Mouse (Mus musculus): ENCODE data around the gene Snrnp27.

Gene Snrnp27

DNA sequence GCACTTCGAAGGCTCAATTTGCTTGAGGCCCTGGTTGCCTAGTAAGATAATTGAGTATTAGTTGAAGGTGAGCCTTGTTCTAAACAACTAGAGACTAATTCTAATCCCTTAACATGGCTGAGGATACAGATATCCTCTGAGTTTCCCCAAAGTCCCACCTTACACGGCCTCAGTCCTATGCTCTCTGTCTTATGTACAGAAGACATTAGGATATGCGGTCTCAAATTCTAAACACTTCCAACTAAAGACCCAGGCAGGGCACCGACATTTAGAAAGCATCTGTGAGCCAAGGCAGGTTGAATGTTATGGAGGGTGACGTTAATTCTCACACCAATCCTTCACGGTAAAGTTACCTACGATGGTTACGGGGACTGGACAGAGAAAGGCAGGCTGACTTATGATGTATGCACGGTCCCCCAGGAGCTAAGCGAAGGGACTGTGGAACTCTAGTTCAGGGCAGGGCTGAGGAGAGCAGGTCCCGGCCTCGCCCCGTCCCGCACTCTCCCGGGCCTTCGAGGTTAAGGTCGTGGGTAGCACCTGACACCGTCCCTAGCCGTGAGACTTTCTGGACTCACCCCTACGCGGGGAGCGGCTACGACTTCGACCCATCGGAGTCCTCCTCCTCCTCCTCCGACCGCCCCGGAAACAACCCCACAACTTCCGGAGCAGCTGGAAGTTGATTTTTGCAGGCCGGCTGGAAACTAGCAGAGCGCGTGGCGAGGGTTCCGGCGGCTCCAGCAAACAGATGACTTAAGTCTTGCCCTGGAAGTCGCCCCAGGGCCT lies at the start of gene Snrnp27:
Snrnp27 (minus strand) TSS at position 651 of the 783 bp plus-strand sequence.
- DNase-seq (ENCODE audit: low spot score in 2 of 2): peak; percentile 87 to 92

DNA sequence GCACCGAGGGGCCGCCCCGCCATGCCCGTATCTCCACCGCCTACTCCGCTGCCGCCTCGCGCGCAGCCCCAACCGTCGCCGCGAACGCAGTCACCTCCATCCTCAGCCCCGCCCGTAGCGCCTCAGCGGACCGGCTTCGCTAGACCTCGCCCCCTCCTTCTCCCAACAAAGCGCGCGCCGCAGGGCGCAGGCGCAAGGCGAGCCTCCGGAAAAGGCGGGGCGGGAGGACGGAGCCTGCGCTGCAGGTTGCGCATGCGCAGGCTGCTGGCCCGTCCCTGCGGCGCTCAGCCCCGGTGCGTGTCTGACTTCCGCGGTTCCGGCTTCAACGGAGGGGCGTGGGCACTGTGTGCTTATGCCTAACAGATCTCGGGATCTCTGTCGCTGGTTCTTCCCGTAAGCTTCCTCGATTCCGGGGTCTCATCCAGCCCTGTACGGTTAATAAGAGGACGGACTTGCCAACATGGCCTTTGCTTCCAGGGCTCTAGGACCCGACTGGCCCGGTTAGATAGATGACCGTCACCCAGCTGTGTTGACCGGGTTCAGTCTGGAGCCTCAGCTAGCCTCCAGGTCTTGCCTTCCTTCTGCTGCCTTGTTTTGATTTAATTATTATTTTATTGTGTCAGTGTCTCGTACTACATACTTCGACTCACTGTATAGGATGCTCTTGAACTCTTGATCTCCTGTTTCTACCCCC lies 49.0 kb upstream of the Snrnp27 start, which contains the start of gene Gmcl1:
Gmcl1 (minus strand) TSS at position 201 of the 694 bp plus-strand sequence.
- peak; percentile 72 to 89 for DNase-seq (ENCODE audit: low spot score in 2 of 2)

DNA sequence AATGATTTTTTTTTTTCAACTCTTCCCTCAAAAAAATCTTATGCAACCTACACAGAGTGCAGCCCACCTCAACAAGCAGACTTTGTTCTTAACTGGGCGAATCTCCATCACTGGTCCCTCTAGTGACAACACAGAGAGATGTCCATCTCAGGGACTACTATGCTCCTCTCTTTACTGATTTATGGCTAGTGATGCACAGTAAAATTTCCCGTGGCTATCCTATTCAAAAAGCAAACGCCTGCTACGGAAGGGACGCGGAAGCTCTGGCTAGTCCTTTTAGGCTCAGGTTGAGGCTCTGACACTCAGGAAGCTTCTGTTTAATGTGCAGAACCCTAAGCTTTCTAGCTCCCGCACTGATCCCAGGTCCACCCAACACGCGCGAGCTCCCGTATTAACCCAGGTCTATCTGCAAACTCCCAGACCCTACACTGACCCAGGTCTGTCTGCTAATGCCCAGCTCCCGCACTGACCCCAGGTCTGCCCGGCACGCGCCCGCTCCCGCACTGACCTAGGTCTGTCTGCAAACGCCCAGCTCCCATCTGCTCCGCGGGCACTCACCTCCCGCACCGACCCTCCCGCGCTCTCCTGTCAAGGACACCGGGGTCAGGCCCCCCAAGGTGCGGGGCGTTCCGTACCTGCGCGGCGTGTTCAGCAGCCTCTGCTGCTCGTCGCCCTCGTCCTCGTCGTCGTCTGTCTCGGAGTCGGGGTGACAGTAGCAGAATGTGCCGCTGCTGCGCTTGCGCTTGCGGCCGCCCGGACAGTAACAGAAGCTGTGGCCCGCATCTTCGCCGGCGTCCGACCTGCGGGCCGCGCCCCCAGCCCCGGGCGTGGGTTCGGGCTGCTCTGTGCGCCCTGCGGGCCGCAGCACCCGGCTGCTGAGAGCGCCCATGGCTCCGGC lies 48.2 kb upstream of the Snrnp27 start:
- DNase-seq (ENCODE audit: low spot score in 2 of 2): peak; percentile 15 to 59

DNA sequence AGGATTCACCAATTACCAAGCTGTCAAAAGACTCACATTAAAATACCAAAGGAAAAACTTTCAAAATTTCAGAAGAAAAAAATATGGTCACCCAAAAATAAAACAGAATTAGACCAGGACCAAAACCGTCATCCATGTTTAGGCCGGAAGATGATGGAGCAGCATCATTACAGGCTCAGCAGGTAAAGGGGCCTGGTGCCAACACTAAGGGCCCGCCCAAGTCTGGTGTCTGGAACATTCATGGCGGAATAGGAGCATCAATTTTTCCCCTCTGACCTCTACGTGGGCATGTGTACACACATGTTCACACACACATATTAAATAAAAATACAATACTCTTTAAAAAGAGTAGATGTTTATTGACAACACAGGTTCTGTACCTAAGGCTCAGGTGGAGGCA lies 44.4 kb upstream of the Snrnp27 start:
- no peak for DNase-seq (ENCODE audit: low spot score in 2 of 2)

DNA sequence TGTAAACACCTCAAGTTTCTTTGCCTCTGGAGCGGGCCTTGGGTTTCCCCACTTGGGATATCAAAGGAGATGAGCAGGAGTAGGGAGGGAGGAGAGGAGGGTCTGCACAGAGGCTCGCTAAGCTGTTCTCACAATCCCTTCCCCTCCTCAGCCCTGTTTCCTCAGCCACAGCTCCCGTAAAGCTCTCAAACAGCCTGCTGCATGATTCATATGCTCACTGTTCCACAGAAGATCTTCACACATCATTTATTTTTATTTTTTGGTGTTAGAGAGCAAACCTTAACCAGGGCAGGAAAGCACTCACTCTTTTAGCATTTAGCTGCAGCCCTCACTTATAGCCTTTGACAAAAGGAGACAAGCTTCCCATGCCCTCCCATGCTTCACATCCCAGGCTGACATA lies 37.7 kb upstream of the Snrnp27 start:
- no peak for DNase-seq (ENCODE audit: low spot score in 2 of 2)

DNA sequence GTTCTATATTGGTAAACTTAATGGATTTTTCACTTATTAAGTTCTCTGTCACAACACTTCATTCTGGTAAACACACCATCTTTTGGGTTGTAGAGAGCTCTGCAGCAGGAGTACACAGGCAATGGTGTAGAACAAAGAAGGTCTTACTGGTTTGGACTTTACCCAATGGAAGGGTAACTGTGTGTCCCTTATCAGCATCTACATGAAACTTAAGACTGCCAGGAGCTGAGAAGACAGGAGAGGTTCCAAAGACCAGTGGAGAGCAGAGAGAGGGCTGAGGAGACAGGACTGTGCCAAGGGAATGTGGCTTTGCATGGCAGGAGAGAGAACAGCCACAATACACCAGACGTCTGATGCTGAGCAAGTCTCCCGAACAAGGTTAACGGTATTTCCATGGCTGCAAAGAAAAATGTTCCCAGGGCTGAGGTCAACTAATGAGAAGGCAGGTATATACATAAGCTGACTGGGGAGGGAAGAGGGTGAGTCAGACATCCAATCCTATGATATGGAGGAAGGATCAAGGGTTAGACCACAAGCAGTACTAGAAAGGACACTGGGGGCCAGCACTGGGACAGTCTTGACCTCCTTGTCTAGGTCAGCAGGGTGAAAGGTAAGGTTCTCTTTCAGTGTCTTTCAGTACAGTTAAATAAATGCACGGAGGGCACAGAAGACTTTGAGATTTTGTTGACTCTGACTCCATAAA lies 23.9 kb upstream of the Snrnp27 start:
- DNase-seq (ENCODE audit: low spot score in 2 of 2): no peak

DNA sequence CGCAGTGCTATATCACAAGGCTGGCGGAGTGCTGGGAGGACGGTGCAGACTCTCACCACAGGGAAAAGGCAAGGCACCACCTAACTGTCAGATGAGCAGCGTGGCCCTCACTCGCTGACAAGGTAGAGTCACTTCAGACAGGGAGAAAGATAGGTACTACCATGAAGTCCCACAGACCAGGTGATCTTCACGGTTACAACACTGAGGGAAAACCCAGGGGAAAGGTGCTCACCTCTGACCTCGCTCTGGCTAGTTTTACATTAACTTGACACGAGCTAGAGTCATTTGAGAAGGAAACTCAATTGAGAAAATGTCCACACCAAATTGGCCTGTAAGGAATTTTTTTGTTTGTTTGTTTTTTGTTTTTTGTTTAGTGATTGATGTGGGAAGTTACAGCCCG lies 18.3 kb upstream of the Snrnp27 start:
- no peak for DNase-seq (ENCODE audit: low spot score in 2 of 2)

DNA sequence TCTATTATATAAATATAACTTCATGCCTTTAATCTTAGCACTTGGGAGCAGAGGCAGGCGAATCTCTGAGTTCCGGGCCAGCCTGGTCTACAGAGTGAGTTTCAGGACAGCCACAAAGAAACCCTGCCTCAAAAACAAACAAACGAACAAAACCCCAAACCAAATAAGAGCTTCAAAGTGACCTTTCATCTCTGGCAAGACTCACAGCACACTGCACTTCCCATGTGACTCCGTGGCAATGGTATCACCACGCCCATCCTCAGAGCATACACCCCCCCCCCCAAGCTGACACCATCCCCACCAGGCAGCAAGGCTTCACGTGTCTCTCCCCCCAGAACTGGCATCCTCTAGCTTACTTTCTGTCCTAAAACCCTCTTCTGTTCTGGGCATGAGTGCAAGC lies 13.6 kb upstream of the Snrnp27 start:
- no peak for DNase-seq (ENCODE audit: low spot score in 2 of 2)

DNA sequence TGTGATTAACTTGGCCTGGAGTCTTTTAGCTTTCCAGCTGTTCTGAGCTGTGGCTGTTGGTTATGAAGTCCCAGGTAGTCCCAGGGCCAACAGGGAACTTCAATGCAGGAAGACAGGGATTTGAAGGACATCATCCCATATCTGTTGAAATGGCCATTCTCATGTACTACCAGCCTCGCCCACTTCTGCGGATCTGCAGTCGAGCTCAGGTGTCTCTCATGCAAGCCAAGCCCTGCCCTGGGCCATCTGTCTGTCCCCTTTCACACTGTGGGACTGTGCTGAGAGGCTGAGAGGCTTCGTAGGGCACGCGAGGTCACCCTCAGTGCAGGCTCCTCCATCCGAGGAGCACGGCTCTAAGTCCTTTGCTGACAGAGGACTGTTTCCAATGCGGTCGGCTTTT lies 11.9 kb upstream of the Snrnp27 start:
- DNase-seq (ENCODE audit: low spot score in 2 of 2): no peak

DNA sequence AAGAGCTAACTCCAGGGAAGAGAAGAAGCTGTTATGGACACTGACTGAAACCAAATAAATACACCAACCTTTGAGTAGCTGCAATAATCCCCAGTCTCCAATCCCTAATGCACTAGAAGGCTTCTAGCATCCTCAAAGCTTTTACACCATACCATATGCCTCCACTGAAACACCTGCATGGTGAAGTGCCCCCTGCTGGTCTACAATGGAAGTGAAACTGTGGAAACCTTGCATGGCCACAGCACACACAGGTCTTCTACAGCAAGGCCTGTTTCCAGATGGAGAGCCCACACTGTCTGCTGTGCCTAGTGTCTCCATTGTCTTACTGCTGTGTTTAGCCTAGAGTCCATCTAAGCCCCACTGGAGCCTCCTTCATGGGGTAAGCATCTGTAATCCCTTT lies 10.1 kb upstream of the Snrnp27 start:
- DNase-seq (ENCODE audit: low spot score in 2 of 2): peak in 1 of 2 experiments; percentile 43

DNA sequence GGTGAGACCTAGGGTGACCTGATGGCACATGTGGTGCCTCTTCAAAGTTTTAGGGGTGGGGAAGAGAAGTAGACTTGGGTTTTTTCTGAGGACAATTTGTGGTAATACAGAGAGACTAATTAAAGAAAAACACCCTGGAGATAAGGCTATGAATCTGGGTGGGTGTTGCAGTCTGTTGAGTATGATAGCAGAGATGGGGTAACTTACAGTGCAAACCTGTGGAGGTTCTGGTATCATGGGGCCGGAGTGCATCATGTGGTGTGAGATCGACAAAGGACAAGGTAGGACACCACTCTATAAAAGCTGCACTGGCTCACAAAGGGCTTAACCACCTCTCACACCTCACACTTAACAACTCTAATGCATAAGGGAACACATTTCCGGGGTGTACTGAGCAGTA lies 5.3 kb upstream of the Snrnp27 start:
- DNase-seq (ENCODE audit: low spot score in 2 of 2): no peak

DNA sequence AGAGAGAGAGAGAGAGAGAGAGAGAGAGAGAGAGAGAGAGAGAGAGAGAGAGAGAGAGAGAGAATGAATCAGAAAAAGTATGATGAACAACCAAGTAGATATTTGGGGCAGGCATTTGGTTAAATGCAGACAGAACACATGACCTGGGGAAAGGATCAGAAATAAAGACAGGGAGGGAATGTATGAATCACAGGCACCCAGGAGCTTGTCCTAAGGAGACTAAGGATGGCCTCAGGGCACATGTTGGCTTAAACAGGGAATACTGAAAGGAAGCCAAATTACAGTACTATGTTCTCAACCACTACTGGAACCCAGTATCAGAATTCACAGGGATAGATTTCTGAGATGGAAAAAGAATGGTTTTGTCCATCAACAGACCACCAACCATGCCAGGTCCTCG lies 2.6 kb upstream of the Snrnp27 start:
- no peak for DNase-seq (ENCODE audit: low spot score in 2 of 2)

DNA sequence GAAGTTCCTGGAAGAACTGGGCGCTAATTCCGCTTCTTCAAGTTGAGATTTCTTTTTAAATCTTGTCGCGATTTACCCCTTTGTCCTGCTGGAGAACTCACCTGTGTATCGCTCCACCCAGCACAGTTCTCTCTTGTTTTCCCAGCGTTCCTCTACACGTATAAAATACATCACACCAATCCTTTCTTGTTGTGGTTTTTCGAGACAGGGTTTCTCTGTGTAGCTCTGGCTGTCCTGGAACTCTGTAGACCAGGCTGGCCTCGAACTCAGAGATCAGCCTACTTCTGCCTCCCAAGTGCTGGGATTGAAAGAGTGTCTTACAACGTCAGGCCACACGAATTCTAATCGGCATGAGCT lies 311 bp upstream of the Snrnp27 start:
- no peak for DNase-seq (ENCODE audit: low spot score in 2 of 2)

DNA sequence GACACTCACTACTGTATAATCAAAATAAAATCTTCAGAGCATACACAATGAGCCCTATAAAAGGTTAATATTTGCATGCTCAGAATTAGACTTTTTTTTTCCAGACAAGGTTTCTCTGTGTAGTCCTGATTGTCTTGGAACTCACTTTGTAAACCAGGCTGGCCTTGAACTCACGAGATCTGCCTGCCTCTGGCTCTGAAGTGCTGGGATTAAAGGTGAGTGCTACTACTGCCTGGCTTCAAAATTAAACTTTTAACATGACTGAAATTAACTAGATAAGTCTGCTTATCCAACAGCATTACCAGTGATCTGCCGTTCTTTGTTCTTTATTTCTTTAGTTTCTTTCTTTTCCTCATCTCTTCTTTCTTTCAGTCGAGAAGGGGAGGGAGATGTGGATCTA lies 3.0 kb downstream of the Snrnp27 start:
- DNase-seq (ENCODE audit: low spot score in 2 of 2): no peak

DNA sequence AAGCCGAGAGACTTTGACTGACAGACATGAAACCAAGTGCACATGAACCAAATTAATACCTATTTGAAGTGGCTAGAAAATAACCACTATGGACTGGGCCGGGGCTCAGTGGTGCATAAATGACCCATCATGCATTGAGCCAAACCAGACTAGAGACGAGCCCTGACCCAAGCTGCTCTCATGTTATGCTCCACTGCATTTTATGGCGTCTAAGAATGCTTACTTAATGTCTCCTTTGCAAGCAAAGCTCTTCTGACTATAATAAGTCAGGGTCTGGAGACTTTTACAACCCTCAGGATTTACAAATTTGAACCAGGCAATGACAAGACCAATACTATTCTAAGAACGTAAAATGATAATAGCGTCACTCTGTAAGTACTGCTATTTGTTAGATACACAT lies 6.0 kb downstream of the Snrnp27 start:
- DNase-seq (ENCODE audit: low spot score in 2 of 2): no peak

DNA sequence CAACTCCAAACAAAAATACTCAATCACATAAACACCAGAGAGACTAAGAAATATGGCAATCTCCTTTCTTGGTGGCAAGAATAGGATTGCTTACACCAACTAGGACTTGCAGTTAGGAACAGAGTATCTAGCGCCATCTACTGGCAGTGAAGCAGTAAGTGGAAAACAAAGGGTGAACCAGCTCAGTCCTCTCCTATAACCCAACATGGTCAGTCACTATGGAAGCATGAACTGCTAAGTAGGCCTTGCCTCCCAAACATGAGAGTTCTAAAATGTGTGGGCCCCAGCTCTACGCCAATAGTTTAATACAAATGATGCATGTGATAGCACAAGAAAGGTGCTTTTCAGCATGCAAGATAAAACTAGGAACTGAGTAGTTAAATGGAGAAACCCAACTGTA lies 13.4 kb downstream of the Snrnp27 start:
- DNase-seq (ENCODE audit: low spot score in 2 of 2): peak in 1 of 2 experiments; percentile 51

DNA sequence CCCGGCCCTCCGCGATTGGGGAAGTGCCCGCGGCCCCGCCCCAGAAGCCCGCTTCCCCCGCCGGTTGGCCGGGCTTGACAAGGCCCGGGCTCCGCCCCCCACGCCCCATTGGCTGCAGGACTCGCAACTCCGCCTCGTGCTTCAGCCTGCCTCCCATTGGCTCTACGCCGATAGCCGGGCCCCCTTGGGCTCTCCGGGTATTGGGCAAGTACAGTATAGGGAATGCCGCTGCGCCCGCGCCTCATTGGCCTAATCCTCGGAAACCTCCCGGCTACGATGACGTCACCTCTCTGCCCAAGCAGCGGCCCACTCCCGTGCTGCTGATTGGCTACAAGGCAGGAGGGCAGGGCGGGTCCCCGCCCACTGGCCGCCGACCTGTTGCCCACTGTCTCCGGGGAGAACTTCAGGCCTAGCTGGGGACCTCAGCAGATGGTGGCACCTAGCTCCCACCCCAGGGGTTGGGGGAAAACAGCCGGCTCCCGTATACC lies 15.0 kb downstream of the Snrnp27 start:
- DNase-seq (ENCODE audit: low spot score in 2 of 2): peak; percentile 98 to 100

DNA sequence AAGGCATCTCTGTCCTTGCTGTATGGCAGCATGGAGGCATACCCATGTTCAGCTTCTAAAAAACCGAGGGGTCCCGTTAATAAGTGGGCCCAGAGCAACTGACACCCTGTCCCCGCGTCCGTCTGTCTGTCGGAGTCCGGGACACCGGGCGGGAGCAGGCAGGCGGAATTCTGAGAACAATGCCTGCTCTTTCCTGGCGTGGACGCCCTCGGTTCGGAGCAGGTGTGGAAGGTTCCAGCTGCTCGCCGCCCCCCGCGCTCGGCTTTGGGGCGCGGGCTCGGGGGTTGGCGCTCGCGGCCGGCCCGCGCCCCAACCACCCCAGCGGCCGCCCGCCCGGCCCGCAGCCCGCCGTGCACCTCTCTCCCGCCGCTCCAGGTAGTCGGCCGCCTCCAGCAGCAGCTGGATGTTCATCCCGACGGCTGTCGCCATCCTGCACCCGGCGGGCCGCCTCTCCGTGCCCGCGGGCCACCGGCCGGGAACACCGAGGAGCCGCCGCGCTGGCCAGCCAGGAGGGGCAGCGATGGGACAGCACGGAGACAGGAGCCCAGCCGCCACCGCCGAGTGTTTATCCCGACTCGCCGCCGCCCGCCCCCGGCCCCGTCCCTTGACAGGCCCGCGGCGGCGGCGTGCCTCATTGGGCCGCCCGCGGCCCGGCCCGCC lies 15.6 kb downstream of the Snrnp27 start, which contains the start of gene Mxd1:
Mxd1 (minus strand) TSS at position 582 of the 660 bp plus-strand sequence.
- no peak for DNase-seq (ENCODE audit: low spot score in 2 of 2)

DNA sequence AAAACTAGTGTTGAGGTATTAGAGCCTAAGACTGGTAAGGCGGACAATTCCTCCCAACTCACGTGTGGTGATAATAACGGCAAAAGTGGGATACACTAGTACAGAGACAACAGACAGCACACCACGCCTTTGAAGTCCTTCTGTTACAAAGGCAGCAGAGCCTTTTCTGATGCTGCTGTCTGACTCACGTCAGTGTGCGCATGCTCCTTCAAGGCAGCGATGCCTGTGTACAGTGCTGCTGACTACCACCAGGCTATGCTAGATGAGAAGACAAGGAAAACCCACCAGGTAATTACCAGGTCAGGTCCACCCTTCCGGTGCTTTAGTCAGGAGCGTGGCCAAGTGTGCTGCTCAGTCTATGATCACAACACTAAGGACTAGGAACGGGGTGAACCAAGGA lies 17.3 kb downstream of the Snrnp27 start:
- no peak for DNase-seq (ENCODE audit: low spot score in 2 of 2)

DNA sequence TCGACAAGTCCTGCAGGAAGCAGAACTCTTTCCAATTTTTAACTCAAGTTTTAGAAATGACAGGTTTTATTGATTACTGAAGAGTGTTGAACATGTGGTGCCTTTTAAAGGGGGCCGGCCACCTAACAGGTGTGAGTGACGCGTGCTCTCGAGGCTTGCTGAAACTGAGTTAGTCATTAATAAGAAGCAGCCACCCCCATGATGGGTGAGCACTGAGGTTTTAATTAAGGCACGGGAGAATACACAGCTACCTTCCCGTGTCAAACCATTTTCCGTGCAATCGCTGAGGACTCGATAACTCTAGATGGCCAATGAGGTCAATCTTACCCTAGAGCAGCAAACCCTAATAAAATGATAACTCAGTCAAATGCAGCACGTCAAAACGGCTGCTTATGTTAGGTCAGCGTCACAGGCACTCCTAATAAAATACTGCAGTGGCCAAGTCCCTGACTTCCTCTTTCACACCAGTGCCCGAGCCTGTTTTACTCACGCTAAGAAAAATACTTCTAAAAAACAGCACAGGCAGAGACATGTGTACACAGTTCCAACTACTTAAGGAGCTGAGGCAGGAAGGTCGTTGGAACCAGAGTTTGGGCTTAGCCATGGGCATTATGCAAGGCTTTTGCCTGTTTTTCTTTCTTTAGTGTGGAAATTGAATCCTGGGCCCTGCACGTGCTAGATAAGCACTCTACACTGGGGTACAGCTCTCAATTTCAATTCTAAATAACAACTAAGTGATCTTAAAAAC lies 18.6 kb downstream of the Snrnp27 start:
- DNase-seq (ENCODE audit: low spot score in 2 of 2): no peak
